Mouse (Mus musculus) liver, adult 2 months (tissue): ENCODE data around the gene Pip4k2b. TPM values are rescaled to one million over a fixed set of nuclear protein-coding genes. Genes with fewer than 3 reads are reported as not detected.
A peak's percentile ranks its signal among the peaks of the same experiment; 100 is the strongest.
"Not testable (repeated sequence)": the region's sequence is repeated elsewhere in the genome, so short reads cannot be mapped to it uniquely, and the experiment has no call there.

Source experiments
- DNase-seq: peaks from one replicate; pipeline ENCODE4 v3.0.0-alpha.2; 2011; ENCODE audit warnings: low read depth, low spot score; ENCODE audit errors: extremely low read depth
- H3K27ac ChIP-seq: fragments of 200-500 bp; replicated peaks from 2 replicates; pipeline ENCODE4 v1.5.1; 2012; ENCODE audit warnings: low read depth, mild to moderate bottlenecking, control low read depth, inconsistent platforms, low read length; ENCODE audit not compliant: insufficient read depth
- H3K27me3 ChIP-seq: fragments of 200-500 bp; 2 replicates; pipeline ENCODE4 v1.6.1; 2012; ENCODE audit warnings: mild to moderate bottlenecking, moderate library complexity, low read length, inconsistent platforms; ENCODE audit not compliant: control insufficient read depth, insufficient read depth
- H3K36me3 ChIP-seq: fragments of 200-500 bp; 2 replicates; pipeline ENCODE4 v1.6.1; 2012; ENCODE audit warnings: low read length, inconsistent platforms; ENCODE audit not compliant: control insufficient read depth, insufficient read depth
- H3K4me1 ChIP-seq: fragments of 200-500 bp; 2 replicates; pipeline ENCODE4 v1.6.1; 2011; ENCODE audit warnings: low read length; ENCODE audit not compliant: control insufficient read depth, insufficient read depth
- H3K4me3 ChIP-seq: fragments of 200-500 bp; 2 replicates; pipeline ENCODE4 v1.5.1; 2011; ENCODE audit warnings: low read depth, mild to moderate bottlenecking, control low read depth, low read length, moderate library complexity; ENCODE audit not compliant: insufficient read depth
- H3K79me2 ChIP-seq: fragments of 200-500 bp; 2 replicates; pipeline ENCODE4 v1.6.1; 2012; ENCODE audit warnings: inconsistent platforms, mild to moderate bottlenecking, low read length, moderate library complexity; ENCODE audit not compliant: control insufficient read depth, insufficient read depth
- H3K9ac ChIP-seq: fragments of 200-500 bp; 2 replicates; pipeline ENCODE4 v1.6.1; 2012; ENCODE audit warnings: low read depth, mild to moderate bottlenecking, control low read depth, inconsistent platforms, low read length
- CTCF ChIP-seq: fragments of 200-500 bp; IDR thresholded peaks from 2 replicates; pipeline ENCODE4 v1.5.1; 2011; ENCODE audit warnings: low read depth, low read length, control low read depth
- POLR2A ChIP-seq: fragments of 200-500 bp; IDR thresholded peaks from 2 replicates; pipeline ENCODE4 v1.6.1; 2011; ENCODE audit warnings: low read length, control low read depth; ENCODE audit not compliant: insufficient read depth; ENCODE audit errors: extremely low read depth
- WGBS: fragments of 180-500 bp; shearing (Covaris S2); methylation state at CpG from one replicate; pipeline ENCODE4 v1.1.7; 2018; 5-methylcytosine and 5-hydroxymethylcytosine counted together
- polyA plus RNA-seq: library from polyadenylated mRNA; depleted of rRNA; stranded (reverse); fragments of >200 nt; gene quantifications from 2 replicates; pipeline ENCODE4 v1.2.3, GENCODE M21; 2012
- total RNA-seq: library from RNA; depleted of rRNA; stranded (reverse); fragments of >200 nt; gene quantifications from 2 replicates; pipeline ENCODE4 v1.2.3, GENCODE M21; 2014

Pip4k2b gene
- total and polyA plus RNA-seq, 2 experiments = 4.1 to 10.8 TPM

DNA sequence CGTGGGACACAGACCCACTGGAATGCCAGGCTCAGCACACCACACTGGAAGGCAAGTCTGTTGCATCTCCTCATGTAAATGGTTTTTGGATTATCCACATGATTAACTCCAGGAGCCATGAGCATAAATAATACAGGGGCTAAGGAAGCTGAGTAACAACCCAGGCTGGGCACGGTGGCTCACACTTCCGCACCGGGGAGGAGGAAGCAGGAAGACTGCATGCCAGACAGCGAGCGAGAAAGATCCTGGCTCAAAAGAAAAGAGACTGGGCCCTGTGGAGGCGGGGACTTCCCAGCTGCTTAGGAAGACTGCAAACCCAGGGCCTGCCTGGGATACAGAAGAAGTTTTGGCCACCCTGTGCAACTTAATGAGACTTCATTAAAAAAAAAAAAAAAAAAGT is 4.3 kb downstream of the Pip4k2b start:
- no peak overlapping the region for H3K4me3 ChIP-seq
- no peaks in the 10 kb centered on the region for H3K27me3 ChIP-seq
- peaks cover 39% of the 10 kb centered on the region for H3K79me2 ChIP-seq
- no peak for DNase-seq
- H3K27ac ChIP-seq = no peak overlapping the region
- 60% methylated on average over 7 of the region's 7 CpGs for WGBS
- peaks cover 22% of the 10 kb centered on the region for H3K4me1 ChIP-seq
- H3K36me3 ChIP-seq = no peaks in the 10 kb centered on the region
- no peak for TF ChIP-seq CTCF
- TF ChIP-seq POLR2A = no peak
- H3K9ac ChIP-seq = no peak overlapping the region

DNA sequence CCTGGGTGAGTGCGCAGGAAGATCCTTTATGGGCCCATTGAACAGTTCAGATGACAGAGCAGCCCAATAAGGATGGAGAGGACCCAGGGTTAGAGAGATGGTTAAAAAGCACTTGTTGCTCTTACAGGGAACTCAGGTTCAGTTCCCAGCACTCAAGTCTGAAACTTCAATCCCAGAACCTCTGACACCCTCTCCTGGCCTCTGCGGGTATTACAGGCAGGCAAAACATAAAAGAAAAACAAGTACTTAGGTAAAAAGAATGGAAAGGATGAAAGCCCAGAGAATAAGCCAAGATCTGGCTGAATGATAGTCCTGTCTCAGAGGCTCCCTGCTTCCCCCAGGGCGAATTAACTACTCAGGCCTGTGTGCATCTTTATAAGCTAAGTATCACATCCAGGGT is 5.3 kb downstream of the Pip4k2b start:
- Histone ChIP-seq H3K27ac (no peak overlapping the region), H3K27me3 (no peaks in the 10 kb centered on the region), H3K79me2 (peaks cover 36% of the 10 kb centered on the region), H3K9ac (no peak overlapping the region), H3K4me3 (no peak overlapping the region), H3K4me1 (peaks cover 22% of the 10 kb centered on the region), H3K36me3 (no peaks in the 10 kb centered on the region)
- 86% methylated on average over 3 of the region's 3 CpGs for WGBS
- peak; percentile 5; the same call in 1 of the 2 replicates for TF ChIP-seq CTCF
- TF ChIP-seq POLR2A = no peak
- no peak for DNase-seq

DNA sequence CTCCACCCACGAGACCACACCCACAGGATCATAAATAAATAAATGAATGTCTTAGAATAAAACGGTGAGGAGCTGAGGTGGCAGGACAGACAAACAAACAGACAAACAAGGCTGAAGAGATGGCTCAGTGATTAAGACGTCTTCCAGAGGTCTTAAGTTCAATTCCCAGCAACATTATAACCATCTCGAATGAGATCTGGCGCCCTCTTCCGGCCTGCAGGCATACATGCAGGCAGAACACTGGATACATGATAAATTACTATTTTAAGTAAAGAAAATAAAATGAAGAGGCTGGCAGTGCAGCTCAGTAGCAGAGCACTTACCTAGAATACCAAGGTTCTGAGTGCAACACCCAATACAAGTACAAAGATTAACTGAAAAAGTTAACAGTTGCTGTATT is 5.8 kb downstream of the Pip4k2b start:
- H3K79me2 ChIP-seq = peaks cover 33% of the 10 kb centered on the region
- no peaks in the 10 kb centered on the region for H3K27me3 ChIP-seq
- H3K4me1 ChIP-seq = peaks cover 22% of the 10 kb centered on the region
- no peak for DNase-seq
- H3K9ac ChIP-seq = no peak overlapping the region
- 66% methylated on average over 6 of the region's 6 CpGs for WGBS
- no peak for TF ChIP-seq POLR2A
- TF ChIP-seq CTCF = peak; percentile 56; the same call in 1 of the 2 replicates
- H3K27ac ChIP-seq = no peak overlapping the region
- H3K36me3 ChIP-seq = no peaks in the 10 kb centered on the region
- no peak overlapping the region for H3K4me3 ChIP-seq

DNA sequence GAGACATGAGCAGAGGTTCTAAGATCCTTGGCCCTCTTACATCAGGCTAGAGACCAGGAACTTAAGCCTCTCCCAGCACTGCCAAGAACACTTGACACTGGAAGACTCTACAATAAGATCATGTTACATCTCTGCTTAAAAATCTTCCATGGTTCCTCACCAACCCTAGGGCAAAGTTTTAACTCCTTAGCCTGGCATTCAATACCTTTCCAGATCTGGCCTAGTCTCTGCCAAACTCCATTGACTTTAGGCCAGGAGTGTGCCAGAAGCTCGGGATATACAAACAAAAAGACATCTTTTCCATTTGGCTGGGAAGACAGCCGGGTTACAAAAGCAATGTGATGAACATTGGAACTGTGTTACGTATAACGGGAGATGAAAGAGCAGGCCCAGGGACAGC is 6.9 kb downstream of the Pip4k2b start:
- 14% methylated on average over 4 of the region's 4 CpGs for WGBS
- Histone ChIP-seq H3K27me3 (no peaks in the 10 kb centered on the region), H3K9ac (no peak overlapping the region), H3K4me1 (peaks cover 12% of the 10 kb centered on the region), H3K79me2 (peaks cover 25% of the 10 kb centered on the region), H3K36me3 (no peaks in the 10 kb centered on the region), H3K4me3 (no peak overlapping the region), H3K27ac (peak overlapping the region; percentile 67; the same call in 1 of the 2 replicates)
- TF ChIP-seq CTCF = no peak
- TF ChIP-seq POLR2A = no peak
- peak; percentile 96 for DNase-seq

DNA sequence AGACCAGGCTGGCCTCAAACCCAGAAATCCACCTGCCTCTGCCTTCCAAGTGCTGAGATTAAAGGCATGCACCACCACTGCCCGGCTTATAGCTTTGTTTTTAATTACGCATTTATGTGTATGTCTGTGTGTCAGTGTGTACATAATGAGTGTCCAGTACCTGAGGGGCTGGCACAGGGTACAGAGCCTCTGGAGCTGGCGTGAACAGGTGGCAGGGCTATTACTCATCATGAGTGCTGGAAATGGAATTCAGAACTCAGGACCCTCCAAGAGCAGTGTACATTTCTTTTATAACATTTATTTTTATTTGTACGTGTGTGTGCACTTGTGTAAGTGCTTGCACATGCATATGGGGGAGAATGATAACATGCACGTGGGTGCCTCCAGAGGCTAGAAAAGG is 7.9 kb downstream of the Pip4k2b start:
- no peak for TF ChIP-seq POLR2A
- TF ChIP-seq CTCF = no peak
- Histone ChIP-seq H3K4me1 (peaks cover 11% of the 10 kb centered on the region), H3K36me3 (peaks cover 3% of the 10 kb centered on the region; the same call in 1 of the 2 replicates), H3K79me2 (peaks cover 18% of the 10 kb centered on the region; the same call in 1 of the 2 replicates), H3K4me3 (no peak overlapping the region), H3K9ac (no peak overlapping the region), H3K27me3 (no peaks in the 10 kb centered on the region), H3K27ac (no peak overlapping the region)
- DNase-seq = no peak
- WGBS = 93% methylated on average over 5 of the region's 5 CpGs

DNA sequence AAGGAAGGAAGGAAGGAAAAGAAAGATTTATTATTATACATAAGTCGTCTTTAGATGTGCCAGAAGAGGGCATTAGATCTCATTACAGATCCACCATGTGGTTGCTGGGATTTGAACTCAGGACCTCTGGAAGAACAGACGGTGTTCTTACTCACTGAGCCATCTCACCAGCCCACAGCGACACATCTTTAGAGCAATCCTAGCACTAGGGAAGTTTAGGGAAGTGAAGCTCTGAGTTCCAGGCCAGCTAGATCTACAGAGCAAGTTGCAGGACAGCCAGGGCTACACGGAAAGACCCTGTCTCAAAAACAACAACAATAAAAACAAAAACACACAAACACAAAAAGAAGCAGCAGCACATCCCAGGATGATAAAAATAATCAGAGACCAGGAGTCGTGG is 9.7 kb downstream of the Pip4k2b start:
- H3K4me3 ChIP-seq, H3K27me3 ChIP-seq, H3K4me1 ChIP-seq, DNase-seq, H3K27ac ChIP-seq, H3K9ac ChIP-seq, H3K79me2 ChIP-seq: not testable (repeated sequence)
- H3K36me3 ChIP-seq = peaks cover 12% of the 10 kb centered on the region
- WGBS = 81% methylated on average over 5 of the region's 5 CpGs
